Mouse (Mus musculus) CD8-positive naive resting alpha-beta T cell, adult 57 days (primary cell): ENCODE results near the gene Psmf1. TPM values are rescaled to one million over a fixed set of nuclear protein-coding genes. Genes with fewer than 3 reads are reported as not detected.

Experiments
- total RNA-seq: library from RNA; stranded (reverse); gene quantifications from one replicate; pipeline ENCODE4 v1.2.4, GENCODE M21; 2023

Psmf1 gene
- total RNA-seq, result 51.3 TPM

GRCm38 (mm10) chr2:151743845-151744244 is at the start of gene Psmf1:
Gene Psmf1 (minus strand): TSS chr2:151744186.

GRCm38 (mm10) chr2:151701231-151702145 is 42.5 kb downstream of the Psmf1 start, which contains the start of gene Tmem74b:
Gene Tmem74b (plus strand): TSS chr2:151702008.

DNA sequence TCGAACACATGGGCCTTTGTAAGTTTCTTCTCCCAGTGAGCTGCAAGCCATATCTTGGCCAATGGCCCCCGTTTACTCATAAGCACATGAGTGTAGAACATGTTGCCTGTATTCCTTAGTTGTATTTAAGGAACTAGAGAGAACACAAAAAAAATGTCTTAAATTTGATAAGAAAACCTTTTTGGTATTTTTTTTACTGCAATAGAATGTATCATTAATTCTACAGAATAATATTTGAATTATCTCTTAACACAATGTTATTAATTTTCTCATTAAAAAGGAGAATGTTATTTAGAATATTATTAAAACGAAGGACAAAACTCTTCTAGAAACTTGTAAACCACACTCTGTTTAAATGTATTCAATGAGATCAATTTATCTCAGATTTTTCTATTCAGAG is 75.6 kb downstream of the Psmf1 start, which contains the start of gene Rad21l:
Gene Rad21l (minus strand): TSS at position 101 of the 400 bp plus-strand sequence.

Other genes with a start within 250 kb of the Psmf1 start
- gene Fkbp1a, start 201.7 kb downstream of the Psmf1 start, total RNA-seq, result 134 TPM
- 4.3 TPM for gene Sdcbp2, start 171.6 kb downstream of the Psmf1 start, total RNA-seq
- gene Snph, start 111.6 kb downstream of the Psmf1 start, total RNA-seq, result 11.2 TPM
- not detected for gene Rad21l, start 75.7 kb downstream of the Psmf1 start, total RNA-seq
- gene Tmem74b, start 42.2 kb downstream of the Psmf1 start, total RNA-seq, result not detected
- gene Rspo4, start 98.7 kb upstream of the Psmf1 start, total RNA-seq, result not detected
- gene Angpt4, start 167.0 kb upstream of the Psmf1 start, total RNA-seq, result not detected
- 5.9 TPM for gene Fam110a, start 236.0 kb upstream of the Psmf1 start, total RNA-seq